Mouse (Mus musculus) myocyte (in vitro differentiated cells): ENCODE results near the gene Tpk1. TPM values are rescaled to one million over a fixed set of nuclear protein-coding genes. Genes with fewer than 3 reads are reported as not detected.

Experiments used
- H3K27me3 ChIP-seq: one replicate; pipeline ENCODE4 v1.6.1; 2011; ENCODE audit not compliant: control insufficient read depth, insufficient read depth, insufficient read length
- H3K36me3 ChIP-seq: one replicate; pipeline ENCODE4 v1.6.1; 2011; ENCODE audit not compliant: control insufficient read depth, insufficient read depth
- H3K4me2 ChIP-seq: one replicate; pipeline ENCODE4 v1.6.1; 2011; ENCODE audit warnings: low read depth, control low read depth
- H3K4me3 ChIP-seq: one replicate; pipeline ENCODE4 v1.5.1; 2011; ENCODE audit warnings: mild to moderate bottlenecking, control low read depth, moderate library complexity
- H3K79me2 ChIP-seq: one replicate; pipeline ENCODE4 v1.6.1; 2011; ENCODE audit not compliant: control insufficient read depth, insufficient read depth
- H3ac ChIP-seq: one replicate; pipeline ENCODE4 v1.6.1; 2011; ENCODE audit not compliant: control insufficient read depth, insufficient read length
- CEBPB ChIP-seq: IDR thresholded peaks from 2 replicates; pipeline ENCODE4 v1.6.1; 2011; ENCODE audit warnings: mild to moderate bottlenecking, moderate library complexity; ENCODE audit not compliant: poor library complexity, insufficient read depth, severe bottlenecking
- E2F4 ChIP-seq: IDR thresholded peaks from one replicate; pipeline ENCODE4 v1.6.1; 2011; ENCODE audit warnings: mild to moderate bottlenecking, control low read depth, moderate library complexity; ENCODE audit not compliant: insufficient read depth
- MAX ChIP-seq: IDR thresholded peaks from one replicate; pipeline ENCODE4 v1.6.1; 2011; ENCODE audit warnings: low read depth, mild to moderate bottlenecking, control low read depth
- MYOD1 ChIP-seq, 3 experiments: IDR thresholded peaks; one replicate each; pipeline ENCODE4 v1.6.1; 2011; ENCODE audit warnings: control low read depth in 2 of 3, low read depth in 2 of 3, mild to moderate bottlenecking in 2 of 3, moderate library complexity in 1 of 3; ENCODE audit not compliant: insufficient read length in 2 of 3, control insufficient read depth in 1 of 3
- MYOG ChIP-seq, 3 experiments: IDR thresholded peaks; one replicate each; pipeline ENCODE4 v1.6.1; 2011; ENCODE audit warnings: control low read depth in 2 of 3, low read depth in 2 of 3, mild to moderate bottlenecking in 2 of 3; ENCODE audit not compliant: insufficient read length in 2 of 3, control insufficient read depth in 1 of 3, insufficient read depth in 1 of 3
- POLR2A ChIP-seq: IDR thresholded peaks from one replicate; pipeline ENCODE4 v1.6.1; 2011; ENCODE audit warnings: low read depth, mild to moderate bottlenecking, control low read depth, moderate library complexity; ENCODE audit not compliant: insufficient read length
- POLR2AphosphoS2 ChIP-seq: IDR thresholded peaks from one replicate; pipeline ENCODE4 v1.6.1; 2011; ENCODE audit warnings: low read depth, control low read depth; ENCODE audit not compliant: insufficient read length
- REST ChIP-seq: IDR thresholded peaks from one replicate; pipeline ENCODE4 v1.6.1; 2011; ENCODE audit warnings: mild to moderate bottlenecking, control low read depth, moderate library complexity; ENCODE audit not compliant: insufficient read depth, insufficient read length
- SRF ChIP-seq: IDR thresholded peaks from one replicate; pipeline ENCODE4 v1.6.1; 2011; ENCODE audit warnings: low read depth; ENCODE audit not compliant: control insufficient read depth, insufficient read length
- TCF12 ChIP-seq: IDR thresholded peaks from one replicate; pipeline ENCODE4 v1.6.1; 2011; ENCODE audit warnings: mild to moderate bottlenecking, control low read depth; ENCODE audit not compliant: poor library complexity, insufficient read depth, severe bottlenecking
- TCF3 ChIP-seq: IDR thresholded peaks from one replicate; pipeline ENCODE4 v1.6.1; 2011; ENCODE audit warnings: low read depth, control low read depth; ENCODE audit not compliant: insufficient read length
- USF1 ChIP-seq: IDR thresholded peaks from one replicate; pipeline ENCODE4 v1.6.1; 2011; ENCODE audit warnings: low read depth, mild to moderate bottlenecking, control low read depth, moderate library complexity
- polyA plus RNA-seq: library from polyadenylated mRNA; unstranded; fragments of >200 nt; fragmentation: generic; extraction: Trizol; gene quantifications from one replicate; pipeline ENCODE4 v1.2.1, GENCODE M21; 2012; ENCODE audit warnings: missing spikeins

Tpk1 gene
- polyA plus RNA-seq, 1 experiment, result 1.6 TPM

DNA sequence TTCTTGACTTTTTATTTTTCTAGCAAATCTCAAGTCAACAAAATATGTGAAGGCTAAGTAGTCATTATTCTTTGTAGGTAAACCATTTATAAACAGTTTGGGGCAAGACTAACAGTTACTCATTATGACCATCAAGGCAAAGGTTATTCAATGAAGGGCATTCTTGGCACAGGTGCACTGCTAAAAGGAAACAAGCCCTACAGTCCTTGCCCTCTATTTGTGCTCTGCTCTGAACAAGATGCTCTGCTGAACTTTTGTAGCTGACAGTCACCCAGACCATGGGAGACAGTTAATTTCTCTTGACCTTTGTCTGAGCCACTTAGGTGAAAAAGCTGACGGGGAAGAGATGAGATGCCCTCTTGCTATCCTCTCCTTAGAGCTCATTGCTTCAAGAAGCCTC lies 269.7 kb downstream of the Tpk1 start:
- no peaks in the 10 kb centered on the region for H3K79me2 ChIP-seq
- no peak overlapping the region for H3K4me2 ChIP-seq
- no peak overlapping the region for H3ac ChIP-seq

GRCm38 (mm10) chr6:43395538-43395937 lies 270.5 kb downstream of the Tpk1 start:
- Histone ChIP-seq H3K79me2 (no peaks in the 10 kb centered on the region), H3K36me3 (no peaks in the 10 kb centered on the region), H3K4me2 (no peak overlapping the region), H3K27me3 (no peaks in the 10 kb centered on the region), H3ac (no peak overlapping the region), H3K4me3 (no peak overlapping the region)
- TF ChIP-seq POLR2AphosphoS2 (no peak), CEBPB (no peak), MYOD1 (IDR thresholded peaks at IDR 0.05; ENCODE audit: control insufficient read depth in 1 of 3, insufficient read length in 2 of 3, low read depth in 2 of 3) (no peak), TCF3 (no peak), POLR2A (no peak), TCF12 (no peak), USF1 (no peak), REST (no peak), SRF (no peak), E2F4 (no peak), MAX (no peak), MYOG (IDR thresholded peaks at IDR 0.05; ENCODE audit: control insufficient read depth in 1 of 3, insufficient read depth in 1 of 3, insufficient read length in 2 of 3, low read depth in 2 of 3) (no peak)

More for the DNA sequence above, 269.7 kb downstream of the Tpk1 start:
- TF ChIP-seq TCF12 (no peak), SRF (no peak), POLR2A (no peak), POLR2AphosphoS2 (no peak), USF1 (no peak), TCF3 (no peak), CEBPB (no peak), E2F4 (no peak), MAX (no peak), MYOG (IDR thresholded peaks at IDR 0.05; ENCODE audit: control insufficient read depth in 1 of 3, insufficient read depth in 1 of 3, insufficient read length in 2 of 3, low read depth in 2 of 3) (no peak), MYOD1 (IDR thresholded peaks at IDR 0.05; ENCODE audit: control insufficient read depth in 1 of 3, insufficient read length in 2 of 3, low read depth in 2 of 3) (no peak)
- Histone ChIP-seq H3K4me3 (no peak overlapping the region), H3K36me3 (no peaks in the 10 kb centered on the region), H3K27me3 (no peaks in the 10 kb centered on the region)

- Histone ChIP-seq H3K36me3 (no peaks in the 10 kb centered on the region), H3ac (no peak overlapping the region), H3K27me3 (no peaks in the 10 kb centered on the region), H3K79me2 (no peaks in the 10 kb centered on the region), H3K4me2 (no peak overlapping the region), H3K4me3 (no peak overlapping the region)
- TF ChIP-seq REST (no peak), USF1 (no peak), SRF (no peak), MYOG (IDR thresholded peaks at IDR 0.05; ENCODE audit: control insufficient read depth in 1 of 3, insufficient read depth in 1 of 3, insufficient read length in 2 of 3, low read depth in 2 of 3) (no peak), CEBPB (no peak), POLR2AphosphoS2 (no peak), E2F4 (no peak)
These were observed 274.7 kb downstream of the Tpk1 start for GRCm38 (mm10) chr6:43391358-43391757.

GRCm38 (mm10) chr6:43387273-43387672 lies 278.8 kb downstream of the Tpk1 start:
- H3ac ChIP-seq, result no peak overlapping the region
- TF ChIP-seq REST, result no peak
- TF ChIP-seq MYOD1 (IDR thresholded peaks at IDR 0.05; ENCODE audit: control insufficient read depth in 1 of 3, insufficient read length in 2 of 3, low read depth in 2 of 3), result no peak
- TF ChIP-seq SRF, result no peak
- no peak overlapping the region for H3K4me2 ChIP-seq
- no peaks in the 10 kb centered on the region for H3K36me3 ChIP-seq
- H3K79me2 ChIP-seq, result no peaks in the 10 kb centered on the region
- H3K4me3 ChIP-seq, result no peak overlapping the region
- H3K27me3 ChIP-seq, result no peaks in the 10 kb centered on the region

GRCm38 (mm10) chr6:43384841-43385240 lies 281.2 kb downstream of the Tpk1 start:
- H3K36me3 ChIP-seq, result no peaks in the 10 kb centered on the region
- TF ChIP-seq MYOD1 (IDR thresholded peaks at IDR 0.05; ENCODE audit: control insufficient read depth in 1 of 3, insufficient read length in 2 of 3, low read depth in 2 of 3), result peak in 2 of 3 experiments; percentile 45 to 59
- TF ChIP-seq MYOG (IDR thresholded peaks at IDR 0.05; ENCODE audit: control insufficient read depth in 1 of 3, insufficient read depth in 1 of 3, insufficient read length in 2 of 3, low read depth in 2 of 3), result peak in 1 of 3 experiments; percentile 32
- no peak for TF ChIP-seq SRF
- no peaks in the 10 kb centered on the region for H3K79me2 ChIP-seq
- H3K4me3 ChIP-seq, result no peak overlapping the region
- H3K4me2 ChIP-seq, result no peak overlapping the region
- H3K27me3 ChIP-seq, result no peaks in the 10 kb centered on the region
- no peak overlapping the region for H3ac ChIP-seq
